Mouse (Mus musculus): Measurements from ENCODE around the gene Aifm3. TPM values are rescaled to one million over a fixed set of nuclear protein-coding genes. Genes with fewer than 3 reads are reported as not detected.

The Aifm3 gene
- polyA plus RNA-seq, 1 experiment from 2014 or later: 4.9 TPM

DNA sequence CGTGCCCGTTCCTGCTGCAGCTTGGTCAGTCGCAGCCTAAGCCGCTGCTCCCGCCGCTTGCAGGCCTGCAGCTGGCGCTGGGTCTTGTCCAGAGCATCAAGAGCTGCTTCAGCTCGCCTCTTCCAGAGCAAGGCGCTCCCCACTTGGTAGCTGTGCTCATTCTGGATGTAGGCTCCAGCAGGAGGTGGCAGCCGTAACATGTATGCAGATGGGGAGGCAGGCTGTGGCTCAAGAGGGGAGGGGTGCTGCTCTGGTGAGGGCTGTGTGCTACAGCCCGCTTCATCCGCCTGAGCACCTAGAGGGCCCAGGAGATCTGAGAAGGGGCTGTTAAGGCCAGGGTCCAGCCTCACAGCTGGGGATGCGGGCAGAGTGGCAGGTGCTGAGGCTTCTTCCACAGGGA is 38.9 kb downstream of the Aifm3 start:
- H3K4me1 ChIP-seq (ENCODE audit: control insufficient read depth, insufficient read depth, low read length): peaks cover 11% of the 10 kb centered on the region; the same call in 1 of the 2 replicates
- no peaks in the 10 kb centered on the region for H3K9me3 ChIP-seq (ENCODE audit: control insufficient read depth, low read length)
- no peak overlapping the region for H3K4me2 ChIP-seq (ENCODE audit: low read depth, low read length)
- H3K36me3 ChIP-seq (ENCODE audit: control insufficient read depth, insufficient read depth, low read length): peaks cover 62% of the 10 kb centered on the region
- no peak for ATAC-seq (ENCODE audit: low read depth)
- no peak overlapping the region for H3K9ac ChIP-seq (ENCODE audit: low read depth, low read length)
- no peak for DNase-seq (ENCODE audit: low spot score)
- H3K27me3 ChIP-seq (replicated peaks; ENCODE audit: control insufficient read depth, insufficient read depth, low read length): no peaks in the 10 kb centered on the region
- no peak overlapping the region for H3K4me3 ChIP-seq (ENCODE audit: low read depth, low read length)
- WGBS: 88% methylated on average over 13 of the region's 13 CpGs
- H3K27ac ChIP-seq (replicated peaks; ENCODE audit: low read depth, low read length): no peak overlapping the region

GRCm38 (mm10) chr16:17529981-17530586 is 40.7 kb downstream of the Aifm3 start:
- DNase-seq (ENCODE audit: low spot score): no peak
- Histone ChIP-seq H3K9me3 (ENCODE audit: control insufficient read depth, low read length) (no peaks in the 10 kb centered on the region), H3K27ac (replicated peaks; ENCODE audit: low read depth, low read length) (peak overlapping the region; percentile 97), H3K36me3 (ENCODE audit: control insufficient read depth, insufficient read depth, low read length) (peaks cover 45% of the 10 kb centered on the region), H3K9ac (ENCODE audit: low read depth, low read length) (peak overlapping the region; percentile 82), H3K4me2 (ENCODE audit: low read depth, low read length) (peak overlapping the region; percentile 70), H3K27me3 (replicated peaks; ENCODE audit: control insufficient read depth, insufficient read depth, low read length) (no peaks in the 10 kb centered on the region), H3K4me3 (ENCODE audit: low read depth, low read length) (peak overlapping the region; percentile 65), H3K4me1 (ENCODE audit: control insufficient read depth, insufficient read depth, low read length) (peaks cover 11% of the 10 kb centered on the region; the same call in 1 of the 2 replicates)
- 14% methylated on average over 17 of the region's 17 CpGs for WGBS
- no peak for ATAC-seq (ENCODE audit: low read depth)

DNA sequence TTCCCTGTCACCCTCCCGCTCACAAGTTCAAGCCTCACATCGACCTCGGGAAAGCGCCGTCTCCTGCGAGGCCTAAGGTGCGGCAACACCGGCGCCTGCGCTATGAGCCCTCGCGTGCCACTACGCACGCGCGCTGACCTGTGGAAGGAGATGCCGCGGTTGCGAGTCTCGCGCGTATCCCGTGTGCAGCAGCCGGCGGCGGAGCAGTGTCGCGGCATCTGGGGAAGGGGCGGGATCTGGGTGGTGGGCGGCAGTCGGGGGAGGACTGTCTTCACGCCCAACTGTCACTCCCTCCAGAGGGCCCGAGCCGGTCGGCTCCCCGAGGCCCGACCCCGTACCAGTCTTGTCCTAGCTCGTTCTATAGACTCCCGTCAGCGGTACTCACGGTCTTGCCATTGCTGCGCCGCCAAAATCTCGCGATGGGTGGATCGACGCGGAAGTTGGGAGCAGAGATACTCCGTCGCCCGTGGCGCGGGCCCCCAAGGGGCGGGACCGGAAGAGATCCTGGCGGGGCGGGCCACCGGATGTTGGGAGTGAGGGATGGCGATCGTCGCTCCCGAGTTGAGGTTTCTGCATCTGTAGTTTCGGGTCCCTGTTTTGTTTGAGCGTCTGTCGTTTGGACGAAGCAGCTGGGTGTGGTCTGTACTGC is 41.4 kb downstream of the Aifm3 start, which contains the start of gene Thap7:
Thap7 (minus strand) TSS at position 497 of the 649 bp plus-strand sequence.
- Histone ChIP-seq H3K4me3 (ENCODE audit: low read depth, low read length) (peak within 1 kb of the TSS; percentile 65), H3K27me3 (replicated peaks; ENCODE audit: control insufficient read depth, insufficient read depth, low read length) (no peaks in the 10 kb centered on the region), H3K27ac (replicated peaks; ENCODE audit: low read depth, low read length) (peak within 1 kb of the TSS; percentile 97), H3K36me3 (ENCODE audit: control insufficient read depth, insufficient read depth, low read length) (peaks cover 38% of the 10 kb centered on the region), H3K4me2 (ENCODE audit: low read depth, low read length) (peak within 1 kb of the TSS; percentile 70), H3K4me1 (ENCODE audit: control insufficient read depth, insufficient read depth, low read length) (peaks cover 11% of the 10 kb centered on the region; the same call in 1 of the 2 replicates), H3K9me3 (ENCODE audit: control insufficient read depth, low read length) (no peaks in the 10 kb centered on the region), H3K9ac (ENCODE audit: low read depth, low read length) (peak within 1 kb of the TSS; percentile 82)
- DNase-seq (ENCODE audit: low spot score) (peak; percentile 99), ATAC-seq (ENCODE audit: low read depth) (peak; percentile 96)
- WGBS: under 1% methylated on average over 52 of the region's 67 CpGs

DNA sequence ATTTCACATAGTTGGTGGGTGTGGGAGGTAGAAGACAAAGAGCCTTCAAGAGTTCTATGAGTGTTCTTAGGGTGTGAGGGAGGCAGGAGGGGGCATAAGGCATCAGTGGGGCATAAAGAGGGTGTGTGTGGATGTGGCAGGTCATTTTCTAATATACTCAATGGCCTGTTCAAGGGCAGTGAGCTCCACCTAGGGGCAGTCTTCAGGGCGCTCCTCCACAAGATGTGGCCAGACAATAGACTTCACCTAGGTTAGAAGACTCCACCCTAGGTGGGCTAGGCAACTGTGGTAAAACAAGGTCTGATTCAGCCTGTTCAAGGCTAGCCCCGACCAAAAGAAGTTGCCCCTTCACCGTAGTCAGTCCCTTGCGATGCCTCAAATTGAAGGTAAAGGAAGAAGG is 42.9 kb downstream of the Aifm3 start:
- Histone ChIP-seq H3K4me2 (ENCODE audit: low read depth, low read length) (no peak overlapping the region), H3K4me1 (ENCODE audit: control insufficient read depth, insufficient read depth, low read length) (peaks cover 11% of the 10 kb centered on the region; the same call in 1 of the 2 replicates), H3K9me3 (ENCODE audit: control insufficient read depth, low read length) (no peaks in the 10 kb centered on the region), H3K27me3 (replicated peaks; ENCODE audit: control insufficient read depth, insufficient read depth, low read length) (no peaks in the 10 kb centered on the region), H3K9ac (ENCODE audit: low read depth, low read length) (no peak overlapping the region), H3K4me3 (ENCODE audit: low read depth, low read length) (no peak overlapping the region), H3K27ac (replicated peaks; ENCODE audit: low read depth, low read length) (no peak overlapping the region), H3K36me3 (ENCODE audit: control insufficient read depth, insufficient read depth, low read length) (peaks cover 23% of the 10 kb centered on the region)
- no peak for ATAC-seq (ENCODE audit: low read depth)
- 70% methylated on average over 4 of the region's 4 CpGs for WGBS
- DNase-seq (ENCODE audit: low spot score): peak; percentile 14

- Histone ChIP-seq H3K36me3 (ENCODE audit: control insufficient read depth, insufficient read depth, low read length) (peaks cover 17% of the 10 kb centered on the region), H3K27ac (replicated peaks; ENCODE audit: low read depth, low read length) (no peak overlapping the region), H3K9ac (ENCODE audit: low read depth, low read length) (no peak overlapping the region), H3K4me3 (ENCODE audit: low read depth, low read length) (no peak overlapping the region), H3K4me2 (ENCODE audit: low read depth, low read length) (no peak overlapping the region), H3K27me3 (replicated peaks; ENCODE audit: control insufficient read depth, insufficient read depth, low read length) (no peaks in the 10 kb centered on the region), H3K9me3 (ENCODE audit: control insufficient read depth, low read length) (no peaks in the 10 kb centered on the region), H3K4me1 (ENCODE audit: control insufficient read depth, insufficient read depth, low read length) (peaks cover 11% of the 10 kb centered on the region; the same call in 1 of the 2 replicates)
- DNase-seq (ENCODE audit: low spot score) (no peak), ATAC-seq (ENCODE audit: low read depth) (no peak)
- 72% methylated on average over 14 of the region's 14 CpGs for WGBS
These were observed 43.4 kb downstream of the Aifm3 start for GRCm38 (mm10) chr16:17532676-17533329.

GRCm38 (mm10) chr16:17536584-17536983 is 47.2 kb downstream of the Aifm3 start:
- DNase-seq (ENCODE audit: low spot score): no peak
- no peak overlapping the region for H3K4me2 ChIP-seq (ENCODE audit: low read depth, low read length)
- no peaks in the 10 kb centered on the region for H3K9me3 ChIP-seq (ENCODE audit: control insufficient read depth, low read length)
- WGBS: 85% methylated on average over 3 of the region's 3 CpGs
- no peak overlapping the region for H3K9ac ChIP-seq (ENCODE audit: low read depth, low read length)
- H3K36me3 ChIP-seq (ENCODE audit: control insufficient read depth, insufficient read depth, low read length): no peaks in the 10 kb centered on the region
- ATAC-seq (ENCODE audit: low read depth): no peak
- H3K27ac ChIP-seq (replicated peaks; ENCODE audit: low read depth, low read length): no peak overlapping the region
- H3K4me1 ChIP-seq (ENCODE audit: control insufficient read depth, insufficient read depth, low read length): peaks cover 3% of the 10 kb centered on the region; the same call in 1 of the 2 replicates
- 0 out of 2 replicates have a peak, but pooled peaks cover 3% of the 10 kb centered on the region for H3K27me3 ChIP-seq (replicated peaks; ENCODE audit: control insufficient read depth, insufficient read depth, low read length)
- no peak overlapping the region for H3K4me3 ChIP-seq (ENCODE audit: low read depth, low read length)

GRCm38 (mm10) chr16:17542632-17543031 is 53.2 kb downstream of the Aifm3 start:
- H3K4me3 ChIP-seq (ENCODE audit: low read depth, low read length): no peak overlapping the region
- H3K4me2 ChIP-seq (ENCODE audit: low read depth, low read length): no peak overlapping the region
- H3K36me3 ChIP-seq (ENCODE audit: control insufficient read depth, insufficient read depth, low read length): no peaks in the 10 kb centered on the region
- H3K27ac ChIP-seq (replicated peaks; ENCODE audit: low read depth, low read length): no peak overlapping the region
- no peak for ATAC-seq (ENCODE audit: low read depth)
- no peak overlapping the region for H3K9ac ChIP-seq (ENCODE audit: low read depth, low read length)
- H3K27me3 ChIP-seq (replicated peaks; ENCODE audit: control insufficient read depth, insufficient read depth, low read length): 0 out of 2 replicates have a peak, but pooled peaks cover 3% of the 10 kb centered on the region
- no peaks in the 10 kb centered on the region for H3K9me3 ChIP-seq (ENCODE audit: control insufficient read depth, low read length)
- WGBS: 62% methylated on average over 2 of the region's 2 CpGs
- no peaks in the 10 kb centered on the region for H3K4me1 ChIP-seq (ENCODE audit: control insufficient read depth, insufficient read depth, low read length)
- DNase-seq (ENCODE audit: low spot score): no peak

DNA sequence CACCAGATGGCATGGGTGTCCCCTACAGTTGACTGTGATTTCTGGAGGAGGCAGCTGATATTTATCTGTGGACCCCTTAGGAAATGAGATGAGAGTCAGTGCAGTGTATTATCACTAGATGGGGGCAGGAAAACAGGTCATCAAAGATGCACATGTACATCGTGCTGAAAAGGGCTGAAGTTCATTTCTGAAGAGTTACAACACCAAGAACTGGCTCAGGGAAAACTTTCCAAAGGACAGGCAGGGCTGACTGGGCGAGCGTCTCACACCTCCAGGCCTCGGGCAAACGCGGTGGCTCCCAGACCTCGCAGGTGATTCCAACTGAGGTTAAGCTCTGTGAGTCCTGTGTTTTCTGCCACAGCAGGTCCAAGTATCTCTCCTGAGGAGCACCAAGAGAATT is 63.4 kb downstream of the Aifm3 start:
- no peak overlapping the region for H3K4me3 ChIP-seq (ENCODE audit: low read depth, low read length)
- H3K27ac ChIP-seq (replicated peaks; ENCODE audit: low read depth, low read length): no peak overlapping the region
- WGBS: 75% methylated on average over 7 of the region's 7 CpGs
- H3K4me1 ChIP-seq (ENCODE audit: control insufficient read depth, insufficient read depth, low read length): 0 out of 2 replicates have a peak, but pooled peaks cover 7% of the 10 kb centered on the region
- DNase-seq (ENCODE audit: low spot score) (no peak), ATAC-seq (ENCODE audit: low read depth) (no peak)
- H3K27me3 ChIP-seq (replicated peaks; ENCODE audit: control insufficient read depth, insufficient read depth, low read length): no peaks in the 10 kb centered on the region
- H3K4me2 ChIP-seq (ENCODE audit: low read depth, low read length): no peak overlapping the region
- no peaks in the 10 kb centered on the region for H3K36me3 ChIP-seq (ENCODE audit: control insufficient read depth, insufficient read depth, low read length)
- H3K9ac ChIP-seq (ENCODE audit: low read depth, low read length): no peak overlapping the region
- H3K9me3 ChIP-seq (ENCODE audit: control insufficient read depth, low read length): no peaks in the 10 kb centered on the region

All from embryonic facial prominence, embryonic 14.5 days (tissue).